Mouse (Mus musculus) lung, postnatal 0 days (tissue): ENCODE measurements at regions not wholly inside any gene's neighbourhood (a gene's known extent, or its start where the extent isn't known, plus 50 kb on each side); places are given as distances from the start of the nearest gene placed in this dataset.

Experiments
- ATAC-seq: fragments of 200-750 bp; cut with Nextera tagmentation; 2 replicates; pipeline ENCODE4 v1.8.0; 2017; ENCODE audit warnings: moderate library complexity
- DNase-seq: peaks from one replicate; pipeline ENCODE4 v3.0.0-alpha.2; 2016; ENCODE audit warnings: low spot score
- H3K27ac ChIP-seq: fragments of 300-500 bp; sonication (generic); 2 replicates; pipeline ENCODE4 v1.5.1; 2014; ENCODE audit warnings: antibody characterized with exemption, mild to moderate bottlenecking, low read length, mixed read lengths
- H3K27me3 ChIP-seq: fragments of 300-500 bp; sonication (generic); replicated peaks from 2 replicates; pipeline ENCODE4 v1.6.1; 2014; ENCODE audit warnings: low read length, mixed read lengths; ENCODE audit not compliant: insufficient read depth
- H3K36me3 ChIP-seq: fragments of 300-500 bp; sonication (generic); 2 replicates; pipeline ENCODE4 v1.6.1; 2014; ENCODE audit warnings: low read length, mixed read lengths; ENCODE audit not compliant: insufficient read depth
- H3K4me1 ChIP-seq: fragments of 300-500 bp; sonication (generic); 2 replicates; pipeline ENCODE4 v1.6.1; 2014; ENCODE audit warnings: antibody characterized with exemption, low read depth, low read length, mixed read lengths; ENCODE audit not compliant: insufficient read depth
- H3K4me2 ChIP-seq: fragments of 300-500 bp; sonication (generic); replicated peaks from 2 replicates; pipeline ENCODE4 v1.6.1; 2014; ENCODE audit warnings: low read depth, mild to moderate bottlenecking, low read length, moderate library complexity, mixed read lengths
- H3K4me3 ChIP-seq: fragments of 300-500 bp; sonication (generic); 2 replicates; pipeline ENCODE4 v1.5.1; 2014; ENCODE audit warnings: low read depth, low read length
- H3K9ac ChIP-seq: fragments of 300-500 bp; sonication (generic); replicated peaks from 2 replicates; pipeline ENCODE4 v1.6.1; 2014; ENCODE audit warnings: low read depth, mild to moderate bottlenecking
- H3K9me3 ChIP-seq: fragments of 300-500 bp; sonication (generic); 2 replicates; pipeline ENCODE4 v1.6.1; 2016; ENCODE audit warnings: low read length, mixed read lengths
- CTCF ChIP-seq: IDR thresholded peaks from 2 replicates; pipeline ENCODE4 v1.5.1; 2016; ENCODE audit warnings: antibody characterized with exemption, mild to moderate bottlenecking
- EP300 ChIP-seq: IDR thresholded peaks from 2 replicates; pipeline ENCODE4 v1.6.1; 2016; ENCODE audit warnings: antibody characterized with exemption, mild to moderate bottlenecking, control low read depth
- WGBS: fragments of 180-500 bp; shearing (Covaris S2); extraction: QIAGEN DNeasy Blood & Tissue Kit; methylation state at CpG from one replicate; pipeline ENCODE4 v1.1.7; 2014; 5-methylcytosine and 5-hydroxymethylcytosine counted together

GRCm38 (mm10) chr17:83959159-83959848, 111.5 kb upstream of the Haao start:
- H3K27ac ChIP-seq, result peak overlapping the region; percentile 43
- peaks cover 10% of the 10 kb centered on the region; the same call in 1 of the 2 replicates for H3K4me1 ChIP-seq
- no peak for DNase-seq
- H3K4me3 ChIP-seq, result no peak overlapping the region
- WGBS, result 30% methylated on average over 9 of the region's 9 CpGs
- no peak overlapping the region for H3K9ac ChIP-seq
- H3K4me2 ChIP-seq, result no peak overlapping the region
- no peaks in the 10 kb centered on the region for H3K27me3 ChIP-seq
- TF ChIP-seq CTCF, result no peak
- no peak for TF ChIP-seq EP300
- ATAC-seq, result no peak
- no peaks in the 10 kb centered on the region for H3K9me3 ChIP-seq
- H3K36me3 ChIP-seq, result no peaks in the 10 kb centered on the region

DNA sequence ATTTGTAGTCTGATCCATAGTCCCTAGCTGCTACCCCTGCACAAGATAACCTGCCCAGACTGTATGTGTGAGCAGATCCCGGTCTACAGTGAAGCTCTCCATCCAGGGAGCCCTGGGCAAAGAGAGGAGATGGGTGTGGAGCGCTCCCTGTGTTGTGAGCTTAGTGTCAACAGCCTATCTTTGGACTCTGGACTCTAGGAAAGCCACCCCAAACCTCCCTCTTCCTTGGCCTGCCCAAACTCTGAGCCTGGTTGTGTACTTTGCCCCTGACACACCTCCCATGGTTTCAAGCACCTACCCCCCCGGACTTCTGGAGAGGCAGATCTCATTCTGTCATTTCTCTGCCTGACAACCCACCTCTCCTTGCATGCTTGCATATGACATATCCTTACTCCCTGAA, 110.9 kb upstream of the Haao start:
- TF ChIP-seq EP300 (no peak), CTCF (no peak)
- peaks cover 15% of the 10 kb centered on the region; the same call in 1 of the 2 replicates for H3K4me1 ChIP-seq
- no peaks in the 10 kb centered on the region for H3K36me3 ChIP-seq
- no peak overlapping the region for H3K4me2 ChIP-seq
- no peak for ATAC-seq
- no peaks in the 10 kb centered on the region for H3K9me3 ChIP-seq
- 0 out of 2 replicates have a peak overlapping the region, but pooled peaks have one; percentile 23 for H3K27ac ChIP-seq
- DNase-seq, result no peak
- H3K27me3 ChIP-seq, result no peaks in the 10 kb centered on the region
- H3K9ac ChIP-seq, result no peak overlapping the region
- no peak overlapping the region for H3K4me3 ChIP-seq
- 65% methylated on average over 3 of the region's 3 CpGs for WGBS

GRCm38 (mm10) chr17:83957661-83958540, 110.1 kb upstream of the Haao start:
- Histone ChIP-seq H3K9me3 (no peaks in the 10 kb centered on the region), H3K27me3 (no peaks in the 10 kb centered on the region), H3K9ac (no peak overlapping the region), H3K4me1 (peaks cover 16% of the 10 kb centered on the region; the same call in 1 of the 2 replicates), H3K36me3 (no peaks in the 10 kb centered on the region), H3K4me3 (no peak overlapping the region), H3K27ac (0 out of 2 replicates have a peak overlapping the region, but pooled peaks have one; percentile 23), H3K4me2 (no peak overlapping the region)
- WGBS, result 58% methylated on average over 12 of the region's 12 CpGs
- TF ChIP-seq EP300 (no peak), CTCF (no peak)
- DNase-seq (no peak), ATAC-seq (no peak)

GRCm38 (mm10) chr17:83956821-83957565, 109.2 kb upstream of the Haao start:
- no peak for ATAC-seq
- Histone ChIP-seq H3K27me3 (no peaks in the 10 kb centered on the region), H3K9ac (no peak overlapping the region), H3K4me3 (no peak overlapping the region), H3K27ac (peak overlapping the region; percentile 38; the same call in 1 of the 2 replicates), H3K9me3 (no peaks in the 10 kb centered on the region), H3K4me2 (no peak overlapping the region), H3K4me1 (peaks cover 16% of the 10 kb centered on the region; the same call in 1 of the 2 replicates), H3K36me3 (no peaks in the 10 kb centered on the region)
- no peak for DNase-seq
- TF ChIP-seq EP300, result no peak
- TF ChIP-seq CTCF, result no peak
- 47% methylated on average over 12 of the region's 12 CpGs for WGBS

GRCm38 (mm10) chr17:83955978-83956377, 108.2 kb upstream of the Haao start:
- H3K36me3 ChIP-seq, result no peaks in the 10 kb centered on the region
- ATAC-seq (peak; percentile 60), DNase-seq (peak; percentile 76)
- 60% methylated on average over 5 of the region's 5 CpGs for WGBS
- no peak for TF ChIP-seq CTCF
- no peak for TF ChIP-seq EP300
- no peak overlapping the region for H3K9ac ChIP-seq
- H3K4me3 ChIP-seq, result no peak overlapping the region
- no peaks in the 10 kb centered on the region for H3K9me3 ChIP-seq
- H3K27ac ChIP-seq, result peak overlapping the region; percentile 38; the same call in 1 of the 2 replicates
- peaks cover 16% of the 10 kb centered on the region; the same call in 1 of the 2 replicates for H3K4me1 ChIP-seq
- H3K27me3 ChIP-seq, result no peaks in the 10 kb centered on the region
- H3K4me2 ChIP-seq, result no peak overlapping the region
